Mouse (Mus musculus): ENCODE results near the gene Bid. TPM values are rescaled to one million over a fixed set of nuclear protein-coding genes. Genes with fewer than 3 reads are reported as not detected.
A peak's percentile ranks its signal among the peaks of the same experiment; 100 is the strongest.

The Bid gene
- total RNA-seq (2021), result 1 to 10 TPM; 2.7 to 3.7 TPM

GRCm38 (mm10) chr6:120916074-120916971, at the start of gene Bid:
Gene Bid (minus strand): TSS chr6:120916853.
- peak; percentile 92 for DNase-seq

GRCm38 (mm10) chr6:120965814-120966213, 49.2 kb upstream of the Bid start:
- no peak for DNase-seq

GRCm38 (mm10) chr6:120964179-120964578, 47.5 kb upstream of the Bid start:
- DNase-seq, result no peak

- no peak for DNase-seq
Observed at GRCm38 (mm10) chr6:120960338-120961030, 43.8 kb upstream of the Bid start.

GRCm38 (mm10) chr6:120957331-120957730, 40.7 kb upstream of the Bid start:
- no peak for DNase-seq

GRCm38 (mm10) chr6:120956259-120957161, 39.9 kb upstream of the Bid start:
- no peak for DNase-seq

- no peak for DNase-seq
Observed at GRCm38 (mm10) chr6:120955215-120955614, 38.6 kb upstream of the Bid start.

- DNase-seq, result no peak
Observed at GRCm38 (mm10) chr6:120954241-120954640, 37.6 kb upstream of the Bid start.

GRCm38 (mm10) chr6:120952475-120952874, 35.8 kb upstream of the Bid start:
- no peak for DNase-seq

- DNase-seq, result peak; percentile 20
Observed at GRCm38 (mm10) chr6:120951311-120951710, 34.7 kb upstream of the Bid start.

GRCm38 (mm10) chr6:120945510-120945909, 28.9 kb upstream of the Bid start:
- DNase-seq, result no peak

- DNase-seq, result no peak
Observed at GRCm38 (mm10) chr6:120943964-120944363, 27.3 kb upstream of the Bid start.

- no peak for DNase-seq
Observed at GRCm38 (mm10) chr6:120943551-120943950, 26.9 kb upstream of the Bid start.

GRCm38 (mm10) chr6:120943079-120943478, 26.4 kb upstream of the Bid start:
- no peak for DNase-seq

GRCm38 (mm10) chr6:120941575-120941974, 24.9 kb upstream of the Bid start:
- no peak for DNase-seq

- DNase-seq, result no peak
Observed at GRCm38 (mm10) chr6:120941084-120941481, 24.4 kb upstream of the Bid start.

- DNase-seq, result no peak
Observed at GRCm38 (mm10) chr6:120940446-120941083, 23.9 kb upstream of the Bid start.

- no peak for DNase-seq
Observed at GRCm38 (mm10) chr6:120939783-120940182, 23.1 kb upstream of the Bid start.

- DNase-seq, result no peak
Observed at GRCm38 (mm10) chr6:120938763-120939450, 22.3 kb upstream of the Bid start.

GRCm38 (mm10) chr6:120937999-120938608, 21.5 kb upstream of the Bid start:
- DNase-seq, result no peak

GRCm38 (mm10) chr6:120937104-120937617, 20.5 kb upstream of the Bid start:
- no peak for DNase-seq

Data from heart, postnatal 4 days (tissue).